Mouse (Mus musculus) stomach, postnatal 0 days (tissue): ENCODE results near the gene Psmb3. TPM values are rescaled to one million over a fixed set of nuclear protein-coding genes. Genes with fewer than 3 reads are reported as not detected.
"Not testable (repeated sequence)": the region's sequence is repeated elsewhere in the genome, so short reads cannot be mapped to it uniquely, and the experiment has no call there.

ENCODE experiments used
- ATAC-seq: fragments of 200-750 bp; cut with Nextera tagmentation; 2 replicates; pipeline ENCODE4 v1.8.0; 2017; ENCODE audit not compliant: low FRiP score, low TSS enrichment
- DNase-seq: peaks from one replicate; pipeline ENCODE4 v3.0.0-alpha.2; 2016; ENCODE audit warnings: low spot score
- H3K27ac ChIP-seq: fragments of 300-500 bp; sonication (generic); replicated peaks from 2 replicates; pipeline ENCODE4 v1.5.1; 2014; ENCODE audit warnings: mild to moderate bottlenecking, control low read depth
- H3K27me3 ChIP-seq: fragments of 300-500 bp; sonication (generic); 2 replicates; pipeline ENCODE4 v1.6.1; 2014; ENCODE audit warnings: low read length; ENCODE audit not compliant: control insufficient read depth, insufficient read depth
- H3K36me3 ChIP-seq: fragments of 300-500 bp; sonication (generic); 2 replicates; pipeline ENCODE4 v1.6.1; 2014; ENCODE audit warnings: low read length, mixed read lengths; ENCODE audit not compliant: control insufficient read depth, insufficient read depth
- H3K4me1 ChIP-seq: fragments of 300-500 bp; sonication (generic); replicated peaks from 2 replicates; pipeline ENCODE4 v1.6.1; 2014; ENCODE audit warnings: antibody characterized with exemption; ENCODE audit not compliant: control insufficient read depth, insufficient read depth
- H3K4me2 ChIP-seq: fragments of 300-500 bp; sonication (generic); replicated peaks from 2 replicates; pipeline ENCODE4 v1.6.1; 2014; ENCODE audit warnings: low read depth, mild to moderate bottlenecking, control low read depth, moderate library complexity
- H3K4me3 ChIP-seq: fragments of 300-500 bp; sonication (generic); 2 replicates; pipeline ENCODE4 v1.5.1; 2014; ENCODE audit warnings: low read depth, low read length, control low read depth
- H3K9ac ChIP-seq: fragments of 300-500 bp; sonication (generic); 2 replicates; pipeline ENCODE4 v1.6.1; 2014; ENCODE audit warnings: mild to moderate bottlenecking, low read length, control low read depth, mixed read lengths
- H3K9me3 ChIP-seq: fragments of 300-500 bp; sonication (generic); 2 replicates; pipeline ENCODE4 v1.6.1; 2016; ENCODE audit warnings: low read length; ENCODE audit not compliant: control insufficient read depth
- CTCF ChIP-seq: IDR thresholded peaks from 2 replicates; pipeline ENCODE4 v1.5.1; 2016; ENCODE audit warnings: antibody characterized with exemption, low read depth, mild to moderate bottlenecking, moderate library complexity
- EP300 ChIP-seq: optimal IDR thresholded peaks from 2 replicates; pipeline ENCODE3; 2016; ENCODE audit warnings: antibody characterized with exemption
- WGBS: fragments of 180-500 bp; shearing (Covaris S2); extraction: QIAGEN DNeasy Blood & Tissue Kit; methylation state at CpG from one replicate; pipeline ENCODE4 v1.1.7; 2014; 5-methylcytosine and 5-hydroxymethylcytosine counted together
- polyA plus RNA-seq: library from polyadenylated mRNA; unstranded; fragments of >200 nt; fragmentation: Nextera tagmentation; extraction: Ambion mirVana; gene quantifications from 2 replicates; pipeline ENCODE4 v1.2.1, GENCODE M21; 2015

The Psmb3 gene
- polyA plus RNA-seq, 1 experiment from 2014 or later: 438 TPM

DNA sequence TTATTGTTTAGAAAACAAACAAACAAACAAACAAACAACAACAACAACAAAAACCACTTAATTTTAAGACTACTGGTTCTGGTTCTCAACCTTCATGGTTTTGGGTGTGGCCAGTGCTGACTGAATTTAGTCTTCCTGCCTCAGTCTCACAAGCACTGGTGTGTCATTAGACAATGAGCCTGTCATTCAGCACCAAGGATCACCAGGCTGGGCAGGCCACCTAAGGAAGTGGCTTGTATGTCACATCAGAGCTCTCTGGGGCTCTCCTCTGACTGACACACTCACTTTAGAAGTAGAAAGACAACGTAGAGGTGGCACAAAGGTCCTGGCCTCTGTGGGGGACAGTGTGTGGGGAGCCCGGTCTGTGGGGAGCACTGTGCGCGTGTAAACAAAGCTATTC, 15.8 kb downstream of the Psmb3 start:
- Histone ChIP-seq H3K4me1 (no peaks in the 10 kb centered on the region), H3K9ac (no peak overlapping the region), H3K4me3 (no peak overlapping the region), H3K36me3 (peaks cover 32% of the 10 kb centered on the region), H3K27me3 (no peaks in the 10 kb centered on the region), H3K4me2 (no peak overlapping the region), H3K9me3 (no peaks in the 10 kb centered on the region), H3K27ac (no peak overlapping the region)
- WGBS: 85% methylated on average over 4 of the region's 4 CpGs
- ATAC-seq (no peak), DNase-seq (no peak)
- no peak for TF ChIP-seq CTCF
- no peak for TF ChIP-seq EP300

DNA sequence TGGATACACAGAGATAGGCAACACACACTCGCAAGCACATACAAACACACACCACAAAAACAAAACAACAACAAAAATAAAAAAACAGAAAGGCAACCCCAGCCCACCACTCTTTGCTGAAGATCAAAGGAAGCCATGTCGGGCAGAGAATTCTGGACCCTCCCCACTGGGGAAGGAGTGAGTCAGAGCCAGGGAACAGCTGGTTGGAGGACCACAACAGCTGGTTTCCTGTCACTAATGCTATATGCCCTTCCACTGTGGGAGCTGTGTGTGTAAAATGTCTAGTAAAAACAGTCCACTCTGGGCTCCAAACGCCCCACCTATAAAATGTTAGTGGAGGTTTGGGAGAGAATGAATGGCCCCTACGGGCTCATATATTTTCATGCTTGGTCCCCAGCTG, 18.1 kb downstream of the Psmb3 start:
- H3K4me1 ChIP-seq: no peaks in the 10 kb centered on the region
- H3K4me2 ChIP-seq: no peak overlapping the region
- no peak overlapping the region for H3K27ac ChIP-seq
- WGBS: 91% methylated on average over 4 of the region's 4 CpGs
- H3K9me3 ChIP-seq: no peaks in the 10 kb centered on the region
- no peaks in the 10 kb centered on the region for H3K27me3 ChIP-seq
- H3K4me3 ChIP-seq: no peak overlapping the region
- peaks cover 41% of the 10 kb centered on the region for H3K36me3 ChIP-seq
- ATAC-seq: no peak
- H3K9ac ChIP-seq: no peak overlapping the region
- no peak for DNase-seq
- TF ChIP-seq EP300 (no peak), CTCF (no peak)

DNA sequence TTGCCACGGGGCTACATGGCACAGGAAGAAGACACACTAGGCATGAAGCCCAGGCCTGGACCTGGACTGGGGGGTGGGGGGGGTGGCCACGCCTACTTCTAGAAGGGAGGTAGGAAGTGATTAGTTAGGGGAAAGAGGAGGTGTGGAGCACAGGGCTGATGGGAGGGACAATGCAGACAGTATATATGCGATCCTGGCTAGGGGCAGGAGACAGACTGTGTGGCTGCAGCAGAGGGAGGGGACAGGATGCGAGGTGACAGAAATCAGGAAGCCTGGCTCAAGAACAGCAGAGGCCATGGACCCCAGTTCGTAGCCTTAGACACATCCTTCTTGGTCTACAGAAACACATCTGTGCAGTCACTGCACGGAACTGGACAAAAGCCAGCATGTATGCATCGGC, 20.5 kb downstream of the Psmb3 start:
- Histone ChIP-seq H3K27ac (no peak overlapping the region), H3K9ac (no peak overlapping the region), H3K4me3 (no peak overlapping the region), H3K4me2 (no peak overlapping the region), H3K9me3 (no peaks in the 10 kb centered on the region), H3K4me1 (no peaks in the 10 kb centered on the region), H3K36me3 (peaks cover 48% of the 10 kb centered on the region), H3K27me3 (no peaks in the 10 kb centered on the region)
- ATAC-seq (no peak), DNase-seq (no peak)
- WGBS: 74% methylated on average over 7 of the region's 7 CpGs
- TF ChIP-seq EP300 (no peak), CTCF (no peak)

DNA sequence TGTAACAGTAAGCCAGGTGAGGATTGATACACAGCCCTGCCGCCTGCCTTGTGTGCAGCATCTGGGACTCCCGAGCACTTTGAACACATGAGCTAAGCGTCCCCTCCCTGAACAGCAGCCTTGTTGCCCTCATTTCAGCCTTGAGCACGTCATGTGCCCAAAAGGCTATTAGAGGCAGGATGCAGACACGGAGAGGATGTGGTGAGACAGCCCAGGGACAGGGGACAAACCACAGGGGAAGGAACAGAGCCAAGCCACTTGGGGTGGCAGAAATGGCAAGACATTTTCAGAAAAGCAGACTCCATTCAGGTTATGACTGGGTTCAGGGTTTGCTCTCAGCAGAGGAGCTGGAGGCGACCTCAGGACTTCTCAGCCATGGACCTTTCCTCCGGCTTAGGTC, 25.1 kb downstream of the Psmb3 start:
- Histone ChIP-seq H3K4me3 (no peak overlapping the region), H3K4me2 (no peak overlapping the region), H3K27ac (no peak overlapping the region), H3K4me1 (no peaks in the 10 kb centered on the region), H3K27me3 (no peaks in the 10 kb centered on the region), H3K36me3 (peaks cover 23% of the 10 kb centered on the region), H3K9ac (no peak overlapping the region), H3K9me3 (no peaks in the 10 kb centered on the region)
- ATAC-seq (no peak), DNase-seq (no peak)
- WGBS: 76% methylated on average over 7 of the region's 7 CpGs
- no peak for TF ChIP-seq EP300
- TF ChIP-seq CTCF: no peak

DNA sequence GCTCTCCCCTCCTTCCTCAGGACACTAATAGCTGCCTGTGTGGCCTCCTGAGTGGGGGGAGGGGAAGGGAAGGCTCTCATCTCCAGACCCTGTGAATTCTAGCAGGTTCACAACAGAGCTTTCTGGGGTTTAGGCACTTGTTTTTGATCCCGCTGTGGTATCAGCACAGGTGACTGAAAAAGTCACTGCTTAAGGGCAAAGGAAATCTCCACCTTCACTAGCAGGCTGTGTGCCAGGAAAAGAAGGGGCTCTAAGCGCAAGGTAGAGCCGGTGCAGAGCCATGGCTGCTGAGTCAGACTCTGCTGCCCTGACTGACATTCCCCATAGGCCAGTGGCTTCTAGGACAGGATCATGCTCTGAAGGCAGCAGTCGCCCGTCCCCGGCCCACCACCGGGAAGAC, 25.5 kb downstream of the Psmb3 start:
- Histone ChIP-seq H3K27ac (no peak overlapping the region), H3K9ac (no peak overlapping the region), H3K36me3 (peaks cover 23% of the 10 kb centered on the region), H3K4me1 (no peaks in the 10 kb centered on the region), H3K27me3 (no peaks in the 10 kb centered on the region), H3K4me3 (no peak overlapping the region), H3K4me2 (no peak overlapping the region), H3K9me3 (no peaks in the 10 kb centered on the region)
- no peak for ATAC-seq
- no peak for DNase-seq
- WGBS: 80% methylated on average over 7 of the region's 7 CpGs
- TF ChIP-seq CTCF (no peak), EP300 (no peak)

DNA sequence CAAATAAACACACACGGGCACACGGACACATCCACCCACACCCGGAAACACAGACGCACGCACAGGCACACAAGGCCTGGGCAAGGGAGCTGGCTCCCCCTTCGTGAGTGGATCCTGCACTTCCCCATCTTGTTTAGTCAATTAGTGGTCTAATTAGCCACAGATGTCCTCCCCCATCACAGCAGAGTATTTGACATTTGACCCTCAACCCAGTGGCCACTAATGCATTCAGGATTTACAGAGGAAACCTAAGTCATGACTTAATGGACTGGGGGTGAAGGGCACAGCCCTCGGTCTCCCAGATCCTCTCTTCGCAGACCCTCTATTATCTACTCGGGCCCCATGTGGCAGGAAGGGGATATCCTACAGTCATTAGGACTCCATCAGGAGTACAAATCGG, 30.5 kb downstream of the Psmb3 start:
- H3K9ac ChIP-seq: no peak overlapping the region
- H3K27me3 ChIP-seq: no peaks in the 10 kb centered on the region
- H3K27ac ChIP-seq: no peak overlapping the region
- DNase-seq (no peak), ATAC-seq (no peak)
- no peak overlapping the region for H3K4me2 ChIP-seq
- WGBS: 42% methylated on average over 10 of the region's 10 CpGs
- no peaks in the 10 kb centered on the region for H3K9me3 ChIP-seq
- H3K4me3 ChIP-seq: no peak overlapping the region
- no peaks in the 10 kb centered on the region for H3K4me1 ChIP-seq
- H3K36me3 ChIP-seq: peaks cover 6% of the 10 kb centered on the region
- TF ChIP-seq CTCF (no peak), EP300 (no peak)

DNA sequence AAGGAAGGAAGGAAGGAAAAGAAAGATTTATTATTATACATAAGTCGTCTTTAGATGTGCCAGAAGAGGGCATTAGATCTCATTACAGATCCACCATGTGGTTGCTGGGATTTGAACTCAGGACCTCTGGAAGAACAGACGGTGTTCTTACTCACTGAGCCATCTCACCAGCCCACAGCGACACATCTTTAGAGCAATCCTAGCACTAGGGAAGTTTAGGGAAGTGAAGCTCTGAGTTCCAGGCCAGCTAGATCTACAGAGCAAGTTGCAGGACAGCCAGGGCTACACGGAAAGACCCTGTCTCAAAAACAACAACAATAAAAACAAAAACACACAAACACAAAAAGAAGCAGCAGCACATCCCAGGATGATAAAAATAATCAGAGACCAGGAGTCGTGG, 31.6 kb downstream of the Psmb3 start:
- H3K9me3 ChIP-seq, H3K36me3 ChIP-seq, DNase-seq, H3K4me1 ChIP-seq, H3K4me2 ChIP-seq, ATAC-seq, H3K4me3 ChIP-seq, H3K9ac ChIP-seq, H3K27ac ChIP-seq, H3K27me3 ChIP-seq: not testable (repeated sequence)
- 79% methylated on average over 5 of the region's 5 CpGs for WGBS
